Mouse (Mus musculus) forebrain, embryonic 11.5 days (tissue): ENCODE measurements at regions not wholly inside any gene's neighbourhood (a gene's known extent, or its start where the extent isn't known, plus 50 kb on each side); places are given as distances from the start of the nearest gene placed in this dataset.

Experiments
- ATAC-seq: fragments of 200-750 bp; cut with Nextera tagmentation; replicated peaks from 2 replicates; pipeline ENCODE4 v1.8.0; 2017; ENCODE audit warnings: moderate TSS enrichment; ENCODE audit not compliant: low FRiP score
- DNase-seq: peaks from one replicate; pipeline ENCODE4 v3.0.0-alpha.2; 2017; ENCODE audit warnings: low spot score
- H3K27ac ChIP-seq: fragments of 300-500 bp; sonication (generic); 2 replicates; pipeline ENCODE4 v1.5.1; 2014; ENCODE audit warnings: low read depth, low read length
- H3K27me3 ChIP-seq: fragments of 300-500 bp; sonication (generic); 2 replicates; pipeline ENCODE4 v1.6.1; 2014; ENCODE audit warnings: mild to moderate bottlenecking, low read length, mixed read lengths; ENCODE audit not compliant: control insufficient read depth, insufficient read depth
- H3K36me3 ChIP-seq: fragments of 300-500 bp; sonication (generic); 2 replicates; pipeline ENCODE4 v1.6.1; 2014; ENCODE audit warnings: mild to moderate bottlenecking, low read length, moderate library complexity, mixed read lengths; ENCODE audit not compliant: control insufficient read depth, insufficient read depth
- H3K4me1 ChIP-seq: fragments of 300-500 bp; sonication (generic); replicated peaks from 2 replicates; pipeline ENCODE4 v1.6.1; 2014; ENCODE audit warnings: low read length, mixed read lengths; ENCODE audit not compliant: control insufficient read depth, insufficient read depth
- H3K4me2 ChIP-seq: fragments of 300-500 bp; sonication (generic); 2 replicates; pipeline ENCODE4 v1.6.1; 2014; ENCODE audit warnings: low read depth, mild to moderate bottlenecking, low read length, moderate library complexity, mixed read lengths; ENCODE audit not compliant: severe bottlenecking
- H3K4me3 ChIP-seq: fragments of 300-500 bp; sonication (generic); 2 replicates; pipeline ENCODE4 v1.5.1; 2014; ENCODE audit warnings: low read depth, low read length
- H3K9ac ChIP-seq: fragments of 300-500 bp; sonication (generic); 2 replicates; pipeline ENCODE4 v1.6.1; 2014; ENCODE audit warnings: low read length
- H3K9me3 ChIP-seq: fragments of 300-500 bp; sonication (generic); 2 replicates; pipeline ENCODE4 v1.6.1; 2016; ENCODE audit warnings: low read length, mixed read lengths; ENCODE audit not compliant: control insufficient read depth
- WGBS: fragments of 180-500 bp; shearing (Covaris S2); extraction: QIAGEN DNeasy Blood & Tissue Kit; methylation state at CpG from one replicate; pipeline ENCODE4 v1.1.7; 2014; 5-methylcytosine and 5-hydroxymethylcytosine counted together

DNA sequence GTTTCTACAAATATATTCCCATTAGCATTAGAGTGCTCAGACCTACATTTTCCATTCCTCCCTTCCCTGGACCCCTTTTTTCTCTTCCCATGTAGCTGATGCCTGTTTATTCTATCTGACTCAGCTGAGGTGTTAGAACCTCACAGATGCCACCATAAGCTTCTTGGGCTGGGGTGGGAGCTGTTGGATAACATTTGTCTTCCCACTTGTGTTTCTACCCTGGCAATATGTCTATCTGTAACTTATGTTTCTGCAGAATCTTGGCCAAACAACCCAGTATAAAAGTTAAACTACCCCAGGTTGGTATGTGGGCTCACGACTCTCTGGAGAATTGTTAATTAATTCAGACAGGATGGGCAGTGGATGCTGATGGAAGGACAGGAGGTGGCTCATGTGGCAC lies 2772.8 kb upstream of the Lrrc6 start:
- Histone ChIP-seq H3K27me3 (no peaks in the 10 kb centered on the region), H3K9me3 (no peaks in the 10 kb centered on the region), H3K9ac (no peak overlapping the region), H3K36me3 (no peaks in the 10 kb centered on the region), H3K4me2 (no peak overlapping the region), H3K4me1 (no peaks in the 10 kb centered on the region), H3K27ac (no peak overlapping the region), H3K4me3 (no peak overlapping the region)
- no peak for DNase-seq
- WGBS: 76% methylated on average over 1 of the region's 1 CpGs
- ATAC-seq: no peak

DNA sequence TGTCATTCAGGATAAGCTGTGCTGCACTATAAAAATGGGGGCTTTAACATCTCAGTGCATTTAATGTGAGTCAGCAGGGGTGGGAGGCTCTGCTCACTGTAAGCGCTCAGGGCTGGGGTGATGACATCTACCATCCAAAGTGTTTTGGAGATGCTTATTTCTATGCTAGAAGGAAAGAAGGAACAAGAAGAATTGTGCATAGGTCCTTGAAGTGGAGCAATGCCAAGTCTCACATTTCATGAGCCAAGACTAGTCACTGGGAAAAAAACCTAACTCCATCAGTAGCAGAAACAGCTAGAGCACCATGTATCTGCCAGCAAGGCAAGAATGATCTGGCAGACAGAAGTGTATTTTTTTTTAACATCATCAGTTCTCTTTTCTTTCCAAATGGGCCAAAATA lies 2761.2 kb upstream of the Lrrc6 start:
- Histone ChIP-seq H3K4me2 (no peak overlapping the region), H3K4me1 (no peaks in the 10 kb centered on the region), H3K27me3 (no peaks in the 10 kb centered on the region), H3K9ac (no peak overlapping the region), H3K4me3 (no peak overlapping the region), H3K27ac (no peak overlapping the region), H3K36me3 (no peaks in the 10 kb centered on the region), H3K9me3 (no peaks in the 10 kb centered on the region)
- WGBS: 97% methylated on average over 1 of the region's 1 CpGs
- DNase-seq (no peak), ATAC-seq (no peak)

DNA sequence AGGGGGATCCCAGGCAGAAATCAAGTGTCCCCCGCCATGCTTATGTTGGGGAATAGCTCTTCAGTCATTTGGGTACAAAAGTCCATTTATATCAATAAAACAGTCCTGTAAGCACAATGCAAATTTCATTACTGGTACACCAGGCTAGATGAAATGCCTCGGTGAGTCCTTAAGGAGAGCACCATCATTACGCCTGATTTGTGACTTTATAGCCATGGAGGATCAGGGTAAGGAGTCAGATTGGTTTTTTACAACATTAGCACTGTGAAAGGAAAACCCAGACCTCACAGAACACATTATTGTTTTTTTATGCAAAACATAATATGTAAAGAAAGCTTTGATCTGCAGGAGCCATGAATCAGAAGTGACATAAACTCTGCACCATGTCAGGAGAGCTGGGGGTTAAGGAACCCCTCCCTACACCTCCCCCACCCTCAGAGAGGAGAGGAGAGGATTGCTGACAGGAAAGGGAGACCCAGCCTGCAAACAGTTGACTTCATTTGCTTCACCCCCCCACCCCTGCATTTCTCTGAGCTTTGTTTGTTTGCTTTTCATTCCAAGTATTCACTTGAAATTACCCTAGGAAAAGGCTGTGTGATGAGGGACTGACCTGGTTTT lies 2756.6 kb upstream of the Lrrc6 start:
- DNase-seq (no peak), ATAC-seq (no peak)
- 79% methylated on average over 3 of the region's 3 CpGs for WGBS
- H3K9me3 ChIP-seq: no peaks in the 10 kb centered on the region
- H3K4me1 ChIP-seq: no peaks in the 10 kb centered on the region
- H3K27ac ChIP-seq: no peak overlapping the region
- no peak overlapping the region for H3K9ac ChIP-seq
- H3K27me3 ChIP-seq: no peaks in the 10 kb centered on the region
- no peak overlapping the region for H3K4me2 ChIP-seq
- no peaks in the 10 kb centered on the region for H3K36me3 ChIP-seq
- no peak overlapping the region for H3K4me3 ChIP-seq

DNA sequence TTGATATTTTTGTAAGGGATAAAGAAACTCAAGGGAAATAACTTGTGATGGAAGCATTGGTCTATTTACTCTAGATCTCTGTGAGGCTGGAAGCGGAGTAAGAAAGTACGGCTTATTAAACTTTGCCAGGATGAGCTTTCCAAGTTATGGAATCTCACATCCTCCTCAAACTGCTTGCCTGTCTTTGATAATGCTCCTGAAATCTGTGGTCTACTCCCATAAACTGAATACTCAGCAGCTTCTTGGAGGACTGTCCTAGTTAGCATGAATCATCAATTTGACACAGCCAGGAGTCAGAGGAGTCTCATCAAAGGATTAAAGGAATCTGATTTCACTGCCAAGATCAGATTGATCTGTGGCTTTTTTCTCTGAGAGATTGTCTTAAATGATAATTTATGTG lies 2753.0 kb upstream of the Lrrc6 start:
- DNase-seq (no peak), ATAC-seq (no peak)
- no peaks in the 10 kb centered on the region for H3K9me3 ChIP-seq
- no peaks in the 10 kb centered on the region for H3K4me1 ChIP-seq
- 97% methylated on average over 2 of the region's 2 CpGs for WGBS
- no peak overlapping the region for H3K27ac ChIP-seq
- no peak overlapping the region for H3K4me3 ChIP-seq
- H3K36me3 ChIP-seq: no peaks in the 10 kb centered on the region
- H3K27me3 ChIP-seq: no peaks in the 10 kb centered on the region
- H3K4me2 ChIP-seq: no peak overlapping the region
- no peak overlapping the region for H3K9ac ChIP-seq

DNA sequence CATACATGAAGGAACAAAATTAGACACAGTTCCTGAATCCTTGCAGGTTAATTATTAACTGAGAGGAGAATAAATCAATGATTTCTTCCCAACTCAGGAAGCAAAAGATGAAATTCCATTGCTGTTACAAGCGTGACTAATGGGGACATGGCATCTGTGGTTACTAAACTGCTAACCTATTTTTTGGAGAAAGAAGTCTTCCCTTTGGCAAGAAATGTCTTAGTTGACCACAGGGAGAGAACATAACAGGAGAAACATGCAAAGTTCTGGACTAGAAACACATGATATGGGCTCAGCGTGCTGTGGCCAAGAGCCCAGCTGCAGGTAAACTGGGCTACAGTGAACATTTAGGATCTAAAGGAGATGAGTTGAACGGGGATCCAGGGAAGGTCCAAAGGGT lies 2751.4 kb upstream of the Lrrc6 start:
- Histone ChIP-seq H3K4me3 (no peak overlapping the region), H3K27ac (no peak overlapping the region), H3K9me3 (no peaks in the 10 kb centered on the region), H3K36me3 (no peaks in the 10 kb centered on the region), H3K27me3 (no peaks in the 10 kb centered on the region), H3K9ac (no peak overlapping the region), H3K4me1 (no peaks in the 10 kb centered on the region), H3K4me2 (no peak overlapping the region)
- DNase-seq (no peak), ATAC-seq (no peak)
- 93% methylated on average over 3 of the region's 3 CpGs for WGBS

DNA sequence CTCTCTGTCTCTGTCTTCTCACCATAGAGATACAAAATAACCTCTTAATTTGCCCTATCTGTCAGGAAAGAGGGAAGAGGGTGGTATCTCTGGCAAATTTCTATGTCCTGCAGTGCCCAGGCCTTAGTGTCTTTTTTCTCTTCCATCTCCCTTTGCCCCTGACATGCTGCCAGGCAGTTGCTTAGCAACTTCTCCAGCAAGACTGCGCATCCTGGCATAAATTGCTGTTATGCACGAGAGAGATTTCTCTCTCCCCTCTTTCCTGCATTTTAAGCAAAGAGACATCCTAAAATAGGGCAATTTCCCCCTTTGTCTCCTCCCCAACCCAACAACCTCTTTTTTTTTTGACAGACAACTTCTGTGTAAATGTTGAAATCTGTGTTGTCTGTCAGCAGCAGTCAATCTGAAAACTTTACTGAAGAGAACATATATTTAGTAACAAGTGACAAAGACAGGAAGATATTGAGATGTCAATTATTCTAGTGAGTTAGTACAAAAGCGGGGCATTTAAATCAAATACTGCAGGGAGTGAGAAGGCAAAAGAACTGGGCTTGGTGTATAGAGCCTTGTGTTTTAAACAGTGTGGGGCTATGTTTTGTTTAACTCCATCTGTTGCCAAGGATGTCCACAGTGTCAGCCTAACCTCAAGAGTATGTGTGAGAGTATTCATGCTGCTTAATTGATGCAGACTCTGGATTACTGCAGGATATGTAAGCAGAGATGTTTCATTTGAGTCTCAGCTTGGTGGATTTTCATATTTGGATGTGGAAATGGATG lies 2745.7 kb upstream of the Lrrc6 start:
- Histone ChIP-seq H3K9me3 (no peaks in the 10 kb centered on the region), H3K36me3 (no peaks in the 10 kb centered on the region), H3K9ac (no peak overlapping the region), H3K4me3 (no peak overlapping the region), H3K4me1 (no peaks in the 10 kb centered on the region), H3K27me3 (no peaks in the 10 kb centered on the region), H3K27ac (no peak overlapping the region), H3K4me2 (no peak overlapping the region)
- 72% methylated on average over 3 of the region's 3 CpGs for WGBS
- no peak for DNase-seq
- ATAC-seq: no peak

DNA sequence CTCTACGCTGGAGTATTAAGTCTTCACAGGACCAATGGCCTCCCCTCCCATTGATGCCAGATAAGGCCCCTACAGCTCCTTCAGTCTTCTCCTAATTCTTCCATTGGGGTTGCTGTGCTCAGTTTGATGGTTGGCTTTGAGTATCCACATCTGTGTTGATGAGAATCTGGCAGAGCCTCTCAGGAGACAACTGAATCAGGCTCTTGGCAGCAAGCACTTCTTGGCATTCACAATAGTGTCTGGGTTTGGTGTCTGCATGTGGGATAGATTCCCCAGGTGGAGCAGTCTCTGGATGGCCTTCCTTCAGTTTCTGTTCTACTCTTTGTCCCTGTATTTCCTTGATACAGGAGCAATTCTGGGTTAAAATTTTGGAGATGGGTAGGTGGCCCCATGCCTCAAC lies 2734.6 kb upstream of the Lrrc6 start:
- Histone ChIP-seq H3K9me3 (no peaks in the 10 kb centered on the region), H3K36me3 (no peaks in the 10 kb centered on the region), H3K27me3 (no peaks in the 10 kb centered on the region), H3K9ac (no peak overlapping the region), H3K4me2 (no peak overlapping the region), H3K4me3 (no peak overlapping the region), H3K27ac (no peak overlapping the region), H3K4me1 (no peaks in the 10 kb centered on the region)
- 93% methylated on average over 1 of the region's 1 CpGs for WGBS
- ATAC-seq (no peak), DNase-seq (no peak)

DNA sequence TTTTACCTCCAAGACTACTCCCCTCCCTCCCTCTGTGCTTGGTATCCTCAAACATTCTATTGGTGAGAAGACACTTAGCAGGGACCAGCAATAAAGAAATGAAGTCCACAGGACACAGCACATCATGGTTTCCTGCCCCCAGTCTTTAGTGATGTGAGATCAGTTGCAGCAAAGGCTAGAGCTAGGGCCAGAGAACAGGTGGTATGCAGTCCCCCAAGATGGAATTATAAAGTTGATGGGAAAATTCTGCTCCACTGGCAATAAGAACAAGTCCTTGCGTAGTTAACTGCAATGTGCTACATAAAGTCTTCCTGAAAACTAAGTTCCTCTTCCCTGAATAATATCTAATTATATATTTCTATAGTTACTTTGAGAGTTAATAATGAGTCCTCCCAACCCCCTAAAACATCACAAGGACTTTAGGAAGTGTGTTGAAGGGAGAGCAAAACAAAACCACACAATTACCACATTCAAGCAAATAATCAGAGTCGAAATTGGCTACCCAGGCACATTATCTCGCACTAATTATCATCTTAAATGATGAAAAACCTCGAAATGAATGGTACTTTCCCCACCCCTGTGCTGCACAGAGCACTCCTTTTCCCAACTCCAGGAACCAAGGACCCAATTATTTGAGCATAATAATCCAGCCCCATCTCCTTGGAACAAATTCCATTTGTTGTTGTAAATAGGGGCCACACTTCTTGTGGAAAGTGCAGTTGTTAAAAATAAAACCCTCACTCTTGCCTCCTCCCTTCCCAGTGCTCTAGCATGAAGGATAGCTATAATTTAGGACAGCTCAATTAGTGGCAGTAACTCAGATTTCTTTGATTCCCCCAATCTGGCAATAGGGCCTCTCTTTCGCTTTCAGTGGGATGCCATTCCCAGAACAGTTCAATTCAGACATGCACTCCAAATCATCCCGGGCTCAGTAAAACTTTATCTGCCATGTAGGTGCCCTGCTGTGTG lies 2724.2 kb upstream of the Lrrc6 start:
- Histone ChIP-seq H3K4me2 (no peak overlapping the region), H3K27me3 (no peaks in the 10 kb centered on the region)
- WGBS: 28% methylated on average over 6 of the region's 6 CpGs

More for the DNA sequence above, 2724.2 kb upstream of the Lrrc6 start:
- Histone ChIP-seq H3K4me1 (0 out of 2 replicates have a peak, but pooled peaks cover 5% of the 10 kb centered on the region), H3K9ac (no peak overlapping the region), H3K4me3 (no peak overlapping the region), H3K36me3 (no peaks in the 10 kb centered on the region), H3K9me3 (no peaks in the 10 kb centered on the region), H3K27ac (no peak overlapping the region)
- ATAC-seq: peak; percentile 93
- no peak for DNase-seq
